Mouse (Mus musculus): ENCODE results near the gene Fxyd2.

The Fxyd2 gene

GRCm38 (mm10) chr9:45399434-45399833 is at the start of gene Fxyd2:
TSS of gene Fxyd2 (plus strand) at chr9:45399669.
- DNase-seq (ENCODE audit: extremely low spot score, low spot score) = no peak

GRCm38 (mm10) chr9:45349851-45350250 is 49.6 kb upstream of the Fxyd2 start:
- no peak for DNase-seq (ENCODE audit: extremely low spot score, low spot score)

DNA sequence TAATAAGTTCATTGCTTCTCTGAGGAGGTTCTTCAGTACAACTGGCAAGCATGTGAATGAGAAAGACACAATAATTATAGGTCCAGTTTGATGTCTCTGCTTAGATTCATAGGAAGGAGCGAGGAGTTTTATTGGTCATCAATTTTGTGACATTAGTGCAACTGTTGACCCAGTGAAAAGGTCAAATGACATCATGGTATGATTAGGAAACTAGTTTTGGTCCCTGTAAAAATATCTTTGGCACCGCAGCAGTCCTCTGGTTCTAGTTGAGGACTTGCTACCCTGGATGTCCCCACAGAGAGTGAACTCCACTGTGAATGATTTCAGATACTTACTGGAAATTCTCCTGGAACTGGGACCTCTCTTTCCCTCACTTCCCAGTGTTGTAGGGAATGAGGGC is 44.3 kb upstream of the Fxyd2 start:
- no peak for DNase-seq (ENCODE audit: extremely low spot score, low spot score)

DNA sequence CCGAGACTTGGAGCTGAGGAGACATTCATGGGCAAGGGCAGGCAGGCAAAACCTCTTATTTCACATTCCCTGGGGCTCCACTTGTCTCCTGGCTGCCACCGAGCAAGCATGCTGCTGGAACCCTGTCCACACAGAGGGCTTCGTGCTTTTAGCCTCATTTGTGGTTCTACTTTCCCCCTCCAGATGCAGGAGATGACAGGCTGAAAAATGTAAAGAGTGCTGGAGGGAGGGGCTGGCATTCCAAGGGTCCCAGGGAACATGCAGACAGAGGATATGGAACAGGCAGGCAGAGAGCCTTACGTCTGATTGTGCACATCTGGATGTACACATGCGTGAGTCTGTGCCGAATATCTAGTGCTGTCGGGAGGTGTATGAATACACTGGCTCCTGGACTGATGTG is 41.1 kb upstream of the Fxyd2 start:
- DNase-seq (ENCODE audit: extremely low spot score, low spot score) = peak; percentile 36

- no peak for DNase-seq (ENCODE audit: extremely low spot score, low spot score)
These were observed 37.4 kb upstream of the Fxyd2 start for GRCm38 (mm10) chr9:45362051-45362461.

GRCm38 (mm10) chr9:45363639-45364214 is 35.7 kb upstream of the Fxyd2 start:
- DNase-seq (ENCODE audit: extremely low spot score, low spot score) = no peak

- no peak for DNase-seq (ENCODE audit: extremely low spot score, low spot score)
These were observed 31.8 kb upstream of the Fxyd2 start for GRCm38 (mm10) chr9:45367716-45368115.

DNA sequence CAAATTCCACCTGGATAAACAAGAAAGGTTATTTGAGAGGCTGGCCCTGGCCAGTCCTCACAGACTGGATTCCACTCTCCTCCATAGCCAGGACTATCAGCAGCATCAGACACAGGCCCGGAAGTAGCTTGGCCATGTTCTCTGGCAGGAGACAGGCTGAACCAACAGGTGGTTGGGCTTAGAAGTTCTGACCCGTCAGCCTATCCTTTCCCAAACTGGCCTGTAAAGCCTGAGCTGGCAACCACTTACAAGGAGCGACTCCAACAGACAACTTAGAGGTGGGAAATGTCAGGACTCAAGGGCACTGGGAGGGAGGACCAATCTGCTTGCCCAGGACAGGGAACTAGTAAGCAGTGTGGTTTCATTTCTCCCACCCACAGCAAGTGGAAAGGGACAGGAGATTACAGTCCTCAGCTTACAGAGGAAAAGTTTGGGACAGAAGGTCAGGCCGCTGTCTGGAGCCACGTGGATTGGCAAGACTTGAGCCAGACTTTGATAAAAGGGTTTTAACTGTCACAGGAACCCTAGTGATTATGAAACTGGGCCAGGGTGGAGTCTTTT is 31.0 kb upstream of the Fxyd2 start:
- DNase-seq (ENCODE audit: extremely low spot score, low spot score) = no peak

DNA sequence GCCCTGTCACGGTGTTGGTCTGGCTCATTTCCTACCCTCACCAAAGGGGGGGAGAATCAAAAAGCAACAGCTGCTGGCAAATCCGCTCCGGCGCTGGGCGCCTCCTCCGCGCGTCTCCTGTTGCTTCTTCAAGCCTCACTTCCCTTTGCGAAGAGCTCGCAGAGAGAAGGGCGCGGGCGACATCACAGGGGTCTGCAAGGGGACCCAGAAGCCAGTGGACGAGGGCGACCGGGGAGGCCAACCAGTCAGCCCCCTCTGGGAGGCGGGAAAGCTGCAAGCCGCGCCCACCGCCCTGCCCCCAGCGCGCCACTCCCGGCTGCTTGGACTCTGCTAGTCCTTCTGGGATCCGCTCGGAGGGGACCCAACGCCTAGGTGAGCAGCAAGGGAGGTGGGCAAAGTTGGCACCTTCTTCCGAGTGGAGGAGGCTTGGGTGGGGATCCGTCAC is 29.3 kb upstream of the Fxyd2 start, which contains the start of gene Fxyd6:
TSS of gene Fxyd6 (plus strand) at position 69 of the 445 bp plus-strand sequence.
- peak; percentile 83 for DNase-seq (ENCODE audit: extremely low spot score, low spot score)

GRCm38 (mm10) chr9:45370616-45371336 is 28.7 kb upstream of the Fxyd2 start:
- DNase-seq (ENCODE audit: extremely low spot score, low spot score) = no peak

GRCm38 (mm10) chr9:45371337-45371707 is 28.1 kb upstream of the Fxyd2 start:
- DNase-seq (ENCODE audit: extremely low spot score, low spot score) = peak; percentile 48

DNA sequence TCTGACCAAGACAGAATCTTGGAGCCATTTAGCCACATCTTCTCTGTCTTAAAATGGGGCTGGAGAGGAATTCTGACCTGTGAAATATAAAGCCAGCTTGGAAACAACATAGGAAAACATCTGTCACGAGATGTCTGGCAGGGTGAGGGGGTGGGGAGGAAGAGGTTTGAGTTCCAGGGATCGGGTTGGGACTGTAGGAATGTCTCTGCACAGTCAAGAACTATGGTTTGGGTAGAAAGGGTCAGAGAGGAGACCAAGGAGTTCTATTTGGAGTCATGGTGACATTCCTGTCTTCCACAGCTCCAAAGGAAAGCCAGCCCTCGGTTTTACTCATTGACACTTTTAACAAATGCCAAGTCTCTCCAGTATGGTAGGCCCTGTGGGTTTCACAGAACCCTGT is 25.6 kb upstream of the Fxyd2 start:
- DNase-seq (ENCODE audit: extremely low spot score, low spot score) = no peak

GRCm38 (mm10) chr9:45374988-45375502 is 24.4 kb upstream of the Fxyd2 start:
- no peak for DNase-seq (ENCODE audit: extremely low spot score, low spot score)

DNA sequence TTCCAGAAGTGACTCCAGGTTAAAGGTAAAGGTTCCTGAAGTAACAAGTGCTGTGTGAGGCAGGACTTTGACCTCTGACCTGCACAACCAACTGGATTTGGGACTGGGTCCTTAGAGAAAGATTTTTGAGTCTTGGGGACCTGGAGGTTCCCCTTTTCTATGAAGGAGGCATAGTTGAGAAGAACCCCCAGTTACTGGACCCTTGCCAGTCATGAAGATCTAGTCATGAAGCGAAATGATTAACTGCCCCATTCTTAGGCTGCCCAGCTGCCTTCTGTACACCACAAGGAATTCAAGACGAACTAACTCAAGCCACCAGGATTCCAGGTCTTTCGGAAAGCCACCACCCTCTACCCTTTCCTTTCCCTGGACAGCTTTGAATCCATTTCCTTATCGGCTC is 23.0 kb upstream of the Fxyd2 start:
- no peak for DNase-seq (ENCODE audit: extremely low spot score, low spot score)

GRCm38 (mm10) chr9:45376883-45377282 is 22.6 kb upstream of the Fxyd2 start:
- no peak for DNase-seq (ENCODE audit: extremely low spot score, low spot score)

- DNase-seq (ENCODE audit: extremely low spot score, low spot score) = no peak
These were observed 18.8 kb upstream of the Fxyd2 start for GRCm38 (mm10) chr9:45380411-45381251.

DNA sequence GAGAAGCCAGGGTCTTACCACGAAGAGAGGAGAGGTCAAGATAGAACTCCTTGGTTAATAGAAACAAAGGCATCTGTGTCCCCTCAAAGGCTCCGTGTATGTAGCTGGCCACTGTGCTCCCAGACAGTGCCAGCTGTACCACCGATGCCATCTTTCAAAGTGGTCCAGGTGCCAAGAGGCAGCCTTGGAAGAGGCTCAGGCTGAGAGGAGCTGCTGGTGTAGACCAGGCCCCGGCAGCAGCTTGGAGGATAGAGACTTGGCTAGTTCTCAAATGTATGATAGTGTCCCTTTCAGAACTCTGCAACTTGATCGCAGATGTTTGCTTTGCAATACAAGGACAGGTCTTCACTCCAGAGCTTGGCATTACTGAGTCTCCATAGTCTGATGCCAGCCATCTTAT is 17.1 kb upstream of the Fxyd2 start:
- DNase-seq (ENCODE audit: extremely low spot score, low spot score) = no peak

GRCm38 (mm10) chr9:45382834-45383233 is 16.6 kb upstream of the Fxyd2 start:
- no peak for DNase-seq (ENCODE audit: extremely low spot score, low spot score)

DNA sequence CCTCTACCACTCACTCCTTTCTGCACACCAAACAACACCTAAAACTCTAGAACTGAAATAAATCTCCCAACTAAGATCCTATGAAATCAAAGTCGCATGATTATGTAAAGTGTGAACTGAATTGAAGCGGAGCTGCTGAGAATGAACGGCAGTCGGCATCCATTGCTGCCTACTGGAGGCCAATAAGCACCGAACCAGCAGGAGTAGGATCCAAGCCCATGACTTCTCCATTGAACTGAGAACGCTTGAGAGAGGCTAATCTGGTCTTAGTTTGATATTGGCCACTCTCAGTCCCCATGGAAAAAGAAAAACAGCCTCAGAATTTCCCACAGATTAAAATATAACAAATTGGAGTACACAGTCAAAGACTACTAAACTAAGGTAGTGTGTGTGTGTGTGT is 15.6 kb upstream of the Fxyd2 start:
- DNase-seq (ENCODE audit: extremely low spot score, low spot score) = no peak

- no peak for DNase-seq (ENCODE audit: extremely low spot score, low spot score)
These were observed 12.8 kb upstream of the Fxyd2 start for GRCm38 (mm10) chr9:45386698-45387097.

GRCm38 (mm10) chr9:45388385-45388994 is 11.0 kb upstream of the Fxyd2 start:
- peak; percentile 89 for DNase-seq (ENCODE audit: extremely low spot score, low spot score)

Measured in neural tube, embryonic 10.5 days (tissue).